ENCODE assay signal across 12 mouse cellular contexts in the genomic region with DNA sequence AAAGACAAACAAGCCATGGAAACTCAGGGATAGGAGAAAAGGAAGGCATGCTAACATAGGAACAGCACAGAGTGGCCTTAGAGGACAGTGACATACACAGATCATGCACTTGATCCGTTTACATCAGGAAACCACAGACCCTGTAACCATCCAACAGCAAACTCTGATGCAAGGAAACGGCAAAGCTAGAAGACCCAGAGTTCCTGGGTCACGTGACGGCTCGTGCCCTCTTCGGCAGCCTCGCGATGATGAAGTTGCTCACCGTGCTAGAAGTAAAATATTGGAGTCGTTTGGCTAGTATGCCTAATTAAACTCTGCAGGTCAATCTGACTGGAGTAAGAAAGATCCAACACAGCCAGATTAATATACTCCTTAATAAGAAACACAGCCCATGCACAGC. TPM values are rescaled to one million over a fixed set of nuclear protein-coding genes. Genes with fewer than 3 reads are reported as not detected.
DNase-seq lines count a peak whose midpoint lies in the region; ATAC-seq and TF ChIP-seq lines count a peak whose summit lies in the region.
"Had no signal": no experiment of that assay in that cellular context is flagged by ENCODE, and none has a peak within 500 bp of the region (broad histone marks: within the 10 kb centered on the region; RNA-seq: fewer than 3 reads in every experiment).

No protein-coding gene starts in this region.

- H3K4me1 ChIP-seq in liver, embryonic 13.5 days (replicated peaks) = 0 out of 2 replicates have a peak, but pooled peaks cover 11% of the 10 kb centered on the region
- 0 out of 2 replicates have a peak, but pooled peaks cover 15% of the 10 kb centered on the region for H3K4me1 ChIP-seq in liver, embryonic 12.5 days
- 0 out of 2 replicates have a peak, but pooled peaks cover 3% of the 10 kb centered on the region for H3K4me1 ChIP-seq in liver, postnatal 0 days (ENCODE audit: insufficient read depth)

- H3K9ac ChIP-seq in liver, embryonic 13.5 days = no peak overlapping the region
- no peak overlapping the region for H3K9ac ChIP-seq in liver, embryonic 12.5 days
- H3K9ac ChIP-seq in liver, postnatal 0 days (replicated peaks) = no peak overlapping the region
- H3K9ac ChIP-seq: limb, embryonic 15.5 days had no signal

- H3K27ac ChIP-seq in liver, embryonic 13.5 days = no peak overlapping the region
- H3K27ac ChIP-seq in liver, embryonic 12.5 days = no peak overlapping the region
- H3K27ac ChIP-seq in liver, postnatal 0 days (ENCODE audit: low read depth) = no peak overlapping the region
- H3K27ac ChIP-seq: kidney, postnatal 0 days; limb, embryonic 15.5 days had no signal

- no peaks in the 10 kb centered on the region for H3K36me3 ChIP-seq in liver, embryonic 13.5 days
- H3K36me3 ChIP-seq in liver, embryonic 12.5 days = no peaks in the 10 kb centered on the region
- H3K36me3 ChIP-seq in liver, postnatal 0 days (replicated peaks; ENCODE audit: insufficient read depth, low read length) = 0 out of 2 replicates have a peak, but pooled peaks cover 2% of the 10 kb centered on the region
- H3K36me3 ChIP-seq: limb, embryonic 15.5 days had no signal

- DNase-seq in liver, embryonic 13.5 days = no peak
- DNase-seq in liver, postnatal 0 days = no peak
- peak; percentile 32 for DNase-seq in thymus, postnatal 25 days
- no peak for DNase-seq in spleen, postnatal 4 days (ENCODE audit: low spot score in 2 of 2)
- no peak for DNase-seq in frontal cortex, postnatal 25 days (ENCODE audit: low spot score in 2 of 2)
- DNase-seq: cerebellum, postnatal 36 days; gastrocnemius, postnatal 36 days; layer of hippocampus, postnatal 36 days had no signal

- ATAC-seq in liver, embryonic 13.5 days (ENCODE audit: low read depth) = 0 out of 2 replicates have a peak, but pooled peaks have one; percentile 34
- no peak for ATAC-seq in liver, embryonic 12.5 days
- peak; percentile 61; the same call in 1 of the 2 replicates for ATAC-seq in erythroid progenitor cell, adult 5-6 weeks (replicated peaks; ENCODE audit: low FRiP score, poor library complexity, severe bottlenecking)
- ATAC-seq in liver, postnatal 0 days = no peak

- no peaks in the 10 kb centered on the region for H3K9me3 ChIP-seq in liver, embryonic 13.5 days (replicated peaks)
- H3K9me3 ChIP-seq in liver, embryonic 12.5 days (replicated peaks) = no peaks in the 10 kb centered on the region
- no peaks in the 10 kb centered on the region for H3K9me3 ChIP-seq in liver, postnatal 0 days (ENCODE audit: low read length)
- H3K9me3 ChIP-seq: limb, embryonic 15.5 days had no signal

- H3K4me3 ChIP-seq in liver, embryonic 13.5 days (replicated peaks) = no peak overlapping the region
- H3K4me3 ChIP-seq in liver, embryonic 12.5 days = no peak overlapping the region
- no peak overlapping the region for H3K4me3 ChIP-seq in liver, postnatal 0 days (ENCODE audit: low read depth, low read length)
- H3K4me3 ChIP-seq: limb, embryonic 15.5 days had no signal

- TF ChIP-seq EP300 in liver, postnatal 0 days (IDR thresholded peaks at IDR 0.05; ENCODE audit: low read depth) = no peak

- 0 out of 2 replicates have a peak overlapping the region, but pooled peaks have one; percentile 20 for H3K4me2 ChIP-seq in liver, embryonic 13.5 days
- H3K4me2 ChIP-seq in liver, embryonic 12.5 days = no peak overlapping the region; the same call in 1 of the 2 replicates
- peak overlapping the region; percentile 39; the same call in 1 of the 2 replicates for H3K4me2 ChIP-seq in liver, postnatal 0 days (ENCODE audit: low read depth, low read length)
- H3K4me2 ChIP-seq: limb, embryonic 15.5 days had no signal

- WGBS in liver, embryonic 13.5 days (ENCODE audit: insufficient replicate concordance) = 47% methylated on average over 10 of the region's 10 CpGs
- 65% methylated on average over 10 of the region's 10 CpGs for WGBS in liver, embryonic 12.5 days (ENCODE audit: insufficient replicate concordance)
- WGBS in liver, postnatal 0 days (ENCODE audit: insufficient replicate concordance) = 47% methylated on average over 10 of the region's 10 CpGs

- TF ChIP-seq CTCF in liver, postnatal 0 days (IDR thresholded peaks at IDR 0.05; ENCODE audit: low read depth) = no peak

- no peaks in the 10 kb centered on the region for H3K27me3 ChIP-seq in liver, embryonic 13.5 days
- no peaks in the 10 kb centered on the region for H3K27me3 ChIP-seq in liver, embryonic 12.5 days (replicated peaks)
- H3K27me3 ChIP-seq in liver, postnatal 0 days (ENCODE audit: insufficient read depth, low read length) = no peaks in the 10 kb centered on the region
- H3K27me3 ChIP-seq: limb, embryonic 15.5 days had no signal

RNA-seq across cellular contexts. Expression of gene Cdc14a, which starts 25.3 kb away (rescaled TPM):
- polyA plus RNA-seq in liver, embryonic 13.5 days (2015; fragmentation: Nextera tagmentation; extraction: Ambion mirVana) = 2.1 and 2.5 TPM in 2 replicates
- 4.2 and 5.1 TPM in 2 replicates for polyA plus RNA-seq in liver, embryonic 12.5 days (2016; fragmentation: Nextera tagmentation; extraction: Ambion mirVana)
- 18.4 and 25.6 TPM in 2 replicates for total RNA-seq in erythroid progenitor cell, adult 5-6 weeks (2015; ENCODE audit: low replicate concordance)
- total RNA-seq in erythroid progenitor cell, adult 5-6 weeks (2017; ENCODE audit: low replicate concordance) = 23.5 and 28.5 TPM in 2 replicates
- polyA plus RNA-seq in liver, postnatal 0 days (2015; fragmentation: Nextera tagmentation; extraction: Ambion mirVana) = 1.5 TPM in 2 replicates

Comparison
In these comparisons a context has a peak if more than half of its experiments do, and no peak if none do; other contexts are left out.
1. ATAC-seq: peak in liver, embryonic 13.5 days (single experiment) and erythroid progenitor cell, adult 5-6 weeks (single experiment); none in liver, embryonic 12.5 days (single experiment) and liver, postnatal 0 days (single experiment).